Mouse (Mus musculus): Measurements from ENCODE around the gene Shank2. TPM values are rescaled to one million over a fixed set of nuclear protein-coding genes. Genes with fewer than 3 reads are reported as not detected.

Gene Shank2
- polyA plus RNA-seq, 1 experiment from 2014 or later: 0.39 TPM

- WGBS: 92% methylated on average over 10 of the region's 10 CpGs
These were observed 323.9 kb downstream of the Shank2 start for GRCm38 (mm10) chr7:144325603-144326002.

DNA sequence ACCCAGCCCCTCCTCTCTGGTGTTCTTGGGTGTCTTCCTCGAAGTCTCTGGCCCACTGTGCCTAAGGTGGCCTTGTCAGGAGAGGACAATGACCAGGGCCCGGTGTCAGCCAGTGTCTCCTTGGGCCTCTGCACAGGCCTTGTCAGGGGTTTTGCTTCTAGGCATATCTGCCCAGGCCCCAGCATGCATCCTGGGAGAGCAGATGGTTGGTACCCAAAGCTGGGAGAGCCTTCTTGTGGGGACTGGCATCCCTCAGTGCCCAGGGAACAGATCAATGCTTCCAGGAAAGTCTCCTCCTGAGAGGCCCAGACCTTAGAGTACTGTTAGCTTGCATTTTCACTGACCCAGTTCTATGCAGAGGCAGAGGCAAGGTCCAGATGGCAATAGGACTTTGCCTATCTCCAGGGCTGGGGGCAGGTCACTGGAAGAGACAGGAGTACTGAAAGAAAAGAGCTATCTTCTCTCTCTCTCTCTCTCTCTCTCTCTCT, 327.7 kb downstream of the Shank2 start:
- no peaks in the 10 kb centered on the region for H3K9me3 ChIP-seq (replicated peaks)
- H3K27ac ChIP-seq: no peak overlapping the region
- H3K4me1 ChIP-seq: no peaks in the 10 kb centered on the region
- WGBS: 80% methylated on average over 2 of the region's 2 CpGs
- H3K27me3 ChIP-seq (ENCODE audit: low read depth, poor library complexity, severe bottlenecking): no peaks in the 10 kb centered on the region
- no peak overlapping the region for H3K4me3 ChIP-seq
- no peak for DNase-seq (ENCODE audit: low spot score)
- no peaks in the 10 kb centered on the region for H3K36me3 ChIP-seq

More at GRCm38 (mm10) chr7:144325603-144326002, 323.9 kb downstream of the Shank2 start:
- Histone ChIP-seq H3K4me1 (no peaks in the 10 kb centered on the region), H3K4me3 (no peak overlapping the region), H3K27me3 (ENCODE audit: low read depth, poor library complexity, severe bottlenecking) (no peaks in the 10 kb centered on the region), H3K36me3 (no peaks in the 10 kb centered on the region), H3K27ac (no peak overlapping the region), H3K9me3 (replicated peaks) (no peaks in the 10 kb centered on the region)
- no peak for DNase-seq (ENCODE audit: low spot score)

DNA sequence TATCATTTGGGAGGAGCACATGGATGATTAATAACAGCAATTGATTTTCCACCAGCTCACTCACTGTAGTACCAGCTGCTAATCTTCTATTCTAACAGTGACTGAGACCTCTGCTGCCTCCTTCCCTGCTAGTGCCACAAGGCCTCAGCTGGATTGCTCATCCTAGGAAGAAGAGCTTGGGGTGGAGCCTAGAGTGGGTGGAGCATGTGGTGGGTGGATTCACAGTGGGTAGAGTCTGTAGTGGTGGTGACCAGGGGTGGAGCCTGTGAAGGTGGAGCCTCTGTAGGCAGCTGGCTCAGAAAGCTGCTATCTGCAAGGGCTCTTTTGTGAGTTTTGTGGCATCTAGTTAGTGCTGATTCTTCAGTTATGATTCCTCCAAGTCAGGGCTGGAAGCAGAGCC, 334.9 kb downstream of the Shank2 start:
- no peak overlapping the region for H3K4me3 ChIP-seq
- no peak overlapping the region for H3K27ac ChIP-seq
- no peak for DNase-seq (ENCODE audit: low spot score)
- H3K36me3 ChIP-seq: no peaks in the 10 kb centered on the region
- H3K27me3 ChIP-seq (ENCODE audit: low read depth, poor library complexity, severe bottlenecking): no peaks in the 10 kb centered on the region
- no peaks in the 10 kb centered on the region for H3K9me3 ChIP-seq (replicated peaks)
- H3K4me1 ChIP-seq: no peaks in the 10 kb centered on the region

- Histone ChIP-seq H3K27ac (no peak overlapping the region), H3K36me3 (no peaks in the 10 kb centered on the region), H3K4me3 (no peak overlapping the region), H3K27me3 (ENCODE audit: low read depth, poor library complexity, severe bottlenecking) (no peaks in the 10 kb centered on the region), H3K9me3 (replicated peaks) (no peaks in the 10 kb centered on the region), H3K4me1 (no peaks in the 10 kb centered on the region)
- 93% methylated on average over 5 of the region's 5 CpGs for WGBS
- no peak for DNase-seq (ENCODE audit: low spot score)
These were observed 337.0 kb downstream of the Shank2 start for GRCm38 (mm10) chr7:144338694-144339093.

- Histone ChIP-seq H3K4me3 (no peak overlapping the region), H3K4me1 (no peaks in the 10 kb centered on the region), H3K27me3 (ENCODE audit: low read depth, poor library complexity, severe bottlenecking) (no peaks in the 10 kb centered on the region), H3K9me3 (replicated peaks) (no peaks in the 10 kb centered on the region), H3K27ac (no peak overlapping the region), H3K36me3 (no peaks in the 10 kb centered on the region)
- 88% methylated on average over 6 of the region's 6 CpGs for WGBS
- DNase-seq (ENCODE audit: low spot score): no peak
These were observed 338.6 kb downstream of the Shank2 start for GRCm38 (mm10) chr7:144340376-144340775.

DNA sequence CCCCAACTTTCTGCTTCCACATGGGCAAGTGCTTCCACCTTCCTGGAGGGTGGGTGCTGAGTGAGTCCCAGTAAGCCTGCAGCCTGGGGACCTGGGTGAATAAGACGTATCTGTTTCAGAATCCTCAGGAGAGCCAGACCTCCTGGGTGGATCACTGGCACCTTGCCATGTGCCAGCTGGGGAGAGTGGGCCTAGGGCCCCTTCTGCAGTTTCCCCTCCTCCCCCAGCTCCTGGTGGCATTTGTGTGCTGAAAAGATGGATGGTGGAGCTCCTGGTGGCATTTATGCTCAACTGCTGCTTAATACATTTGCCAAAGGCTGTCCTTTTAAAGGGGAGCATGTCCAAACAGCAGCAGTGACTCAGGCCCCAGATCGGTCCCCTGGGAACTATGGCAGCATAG, 364.4 kb downstream of the Shank2 start:
- Histone ChIP-seq H3K4me1 (peaks cover 7% of the 10 kb centered on the region; the same call in 1 of the 2 replicates), H3K27ac (no peak overlapping the region), H3K36me3 (no peaks in the 10 kb centered on the region), H3K27me3 (ENCODE audit: low read depth, poor library complexity, severe bottlenecking) (no peaks in the 10 kb centered on the region), H3K4me3 (no peak overlapping the region), H3K9me3 (replicated peaks) (no peaks in the 10 kb centered on the region)
- no peak for DNase-seq (ENCODE audit: low spot score)
- 81% methylated on average over 2 of the region's 2 CpGs for WGBS

- Histone ChIP-seq H3K36me3 (no peaks in the 10 kb centered on the region), H3K9me3 (replicated peaks) (0 out of 2 replicates have a peak, but pooled peaks cover 1% of the 10 kb centered on the region), H3K4me3 (no peak overlapping the region), H3K27ac (no peak overlapping the region), H3K27me3 (ENCODE audit: low read depth, poor library complexity, severe bottlenecking) (no peaks in the 10 kb centered on the region), H3K4me1 (peaks cover 7% of the 10 kb centered on the region; the same call in 1 of the 2 replicates)
- DNase-seq (ENCODE audit: low spot score): no peak
- WGBS: 91% methylated on average over 8 of the region's 8 CpGs
These were observed 371.3 kb downstream of the Shank2 start for GRCm38 (mm10) chr7:144373059-144373458.

DNA sequence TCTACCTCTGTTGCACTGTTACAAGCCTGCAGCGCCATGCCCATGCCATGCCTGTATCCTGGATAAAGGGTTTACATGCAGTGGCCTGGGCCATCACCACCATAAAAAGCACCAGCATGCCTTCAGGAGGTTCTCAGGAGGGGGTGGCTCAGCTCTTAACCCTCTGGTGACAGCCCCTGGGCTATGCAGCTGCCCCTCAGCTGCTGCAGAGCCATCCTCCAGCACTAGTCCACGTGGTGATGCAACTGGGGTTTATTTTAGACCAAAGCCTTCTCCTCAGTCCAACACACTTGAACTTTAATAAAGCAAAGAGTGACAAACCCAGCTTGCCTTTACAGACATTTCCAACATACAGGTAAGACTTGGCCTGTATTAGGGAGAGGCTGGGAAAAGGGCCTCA, 373.8 kb downstream of the Shank2 start:
- peaks cover 4% of the 10 kb centered on the region; the same call in 1 of the 2 replicates for H3K4me1 ChIP-seq
- DNase-seq (ENCODE audit: low spot score): no peak
- no peaks in the 10 kb centered on the region for H3K27me3 ChIP-seq (ENCODE audit: low read depth, poor library complexity, severe bottlenecking)
- H3K27ac ChIP-seq: no peak overlapping the region
- H3K4me3 ChIP-seq: no peak overlapping the region
- 0 out of 2 replicates have a peak, but pooled peaks cover 1% of the 10 kb centered on the region for H3K9me3 ChIP-seq (replicated peaks)
- 80% methylated on average over 2 of the region's 2 CpGs for WGBS
- H3K36me3 ChIP-seq: no peaks in the 10 kb centered on the region

- H3K27ac ChIP-seq: no peak overlapping the region
These were observed 376.5 kb downstream of the Shank2 start for GRCm38 (mm10) chr7:144378254-144378653.

DNA sequence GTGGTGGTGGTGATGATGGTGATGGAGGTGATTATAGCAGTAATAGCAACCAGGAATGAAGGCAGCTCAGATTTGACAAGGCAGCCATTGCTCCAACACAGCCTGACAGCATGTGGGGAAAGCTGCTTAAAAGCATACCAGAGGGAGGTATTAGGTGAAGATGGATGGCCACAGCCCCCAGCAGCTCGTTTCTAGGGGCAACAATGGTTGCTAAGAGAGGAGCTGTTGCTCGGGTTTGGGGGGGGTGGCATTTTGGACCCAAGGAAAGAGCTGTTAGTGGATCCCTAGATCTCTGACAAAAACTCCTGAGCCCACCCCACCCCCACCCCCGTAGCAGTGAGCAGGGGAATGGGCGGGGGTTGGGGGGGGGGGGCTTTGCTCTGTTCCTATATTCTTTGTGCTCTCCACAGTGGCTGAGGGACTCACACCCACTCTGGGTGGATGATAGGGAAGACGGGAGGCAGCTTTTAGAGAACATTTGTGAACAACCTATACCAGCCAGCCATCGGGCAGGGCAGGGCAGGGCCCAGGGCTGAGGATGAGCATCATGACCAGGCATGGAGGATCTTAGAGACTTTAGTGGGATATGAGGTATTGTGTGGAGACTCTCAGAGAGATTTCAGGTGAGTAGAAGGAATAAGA, 377.6 kb downstream of the Shank2 start:
- no peak for DNase-seq (ENCODE audit: low spot score)
- H3K27me3 ChIP-seq (ENCODE audit: low read depth, poor library complexity, severe bottlenecking): no peaks in the 10 kb centered on the region
- no peaks in the 10 kb centered on the region for H3K9me3 ChIP-seq (replicated peaks)
- H3K4me1 ChIP-seq: peaks cover 4% of the 10 kb centered on the region; the same call in 1 of the 2 replicates
- H3K27ac ChIP-seq: no peak overlapping the region
- WGBS: 63% methylated on average over 6 of the region's 6 CpGs
- no peak overlapping the region for H3K4me3 ChIP-seq
- H3K36me3 ChIP-seq: no peaks in the 10 kb centered on the region

More at GRCm38 (mm10) chr7:144378254-144378653, 376.5 kb downstream of the Shank2 start:
- Histone ChIP-seq H3K36me3 (no peaks in the 10 kb centered on the region), H3K9me3 (replicated peaks) (no peaks in the 10 kb centered on the region), H3K27me3 (ENCODE audit: low read depth, poor library complexity, severe bottlenecking) (no peaks in the 10 kb centered on the region), H3K4me1 (peaks cover 4% of the 10 kb centered on the region; the same call in 1 of the 2 replicates), H3K4me3 (no peak overlapping the region)
- DNase-seq (ENCODE audit: low spot score): no peak
- 66% methylated on average over 4 of the region's 4 CpGs for WGBS

DNA sequence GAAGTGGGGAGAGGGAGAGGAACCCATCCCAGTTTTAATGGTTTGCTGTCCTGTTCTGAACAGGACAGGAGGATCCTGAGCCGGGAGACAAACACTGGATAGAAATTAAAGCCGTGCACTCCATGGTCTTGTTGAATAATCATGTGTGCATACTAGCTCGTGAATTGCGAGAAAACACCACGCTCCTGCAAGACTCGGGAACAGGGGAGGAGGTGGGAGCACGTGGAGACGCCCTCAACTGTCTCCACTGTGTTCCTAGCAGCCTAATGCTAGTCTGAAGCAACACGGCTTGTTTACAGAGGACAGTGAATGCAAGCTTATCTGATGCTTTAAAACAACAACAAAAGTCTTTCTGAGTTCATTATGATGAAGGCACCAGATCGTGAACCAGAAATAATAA, 379.9 kb downstream of the Shank2 start:
- H3K27ac ChIP-seq: no peak overlapping the region
- no peaks in the 10 kb centered on the region for H3K27me3 ChIP-seq (ENCODE audit: low read depth, poor library complexity, severe bottlenecking)
- no peaks in the 10 kb centered on the region for H3K9me3 ChIP-seq (replicated peaks)
- DNase-seq (ENCODE audit: low spot score): no peak
- peaks cover 4% of the 10 kb centered on the region; the same call in 1 of the 2 replicates for H3K4me1 ChIP-seq
- H3K4me3 ChIP-seq: no peak overlapping the region
- H3K36me3 ChIP-seq: no peaks in the 10 kb centered on the region
- 77% methylated on average over 10 of the region's 10 CpGs for WGBS

DNA sequence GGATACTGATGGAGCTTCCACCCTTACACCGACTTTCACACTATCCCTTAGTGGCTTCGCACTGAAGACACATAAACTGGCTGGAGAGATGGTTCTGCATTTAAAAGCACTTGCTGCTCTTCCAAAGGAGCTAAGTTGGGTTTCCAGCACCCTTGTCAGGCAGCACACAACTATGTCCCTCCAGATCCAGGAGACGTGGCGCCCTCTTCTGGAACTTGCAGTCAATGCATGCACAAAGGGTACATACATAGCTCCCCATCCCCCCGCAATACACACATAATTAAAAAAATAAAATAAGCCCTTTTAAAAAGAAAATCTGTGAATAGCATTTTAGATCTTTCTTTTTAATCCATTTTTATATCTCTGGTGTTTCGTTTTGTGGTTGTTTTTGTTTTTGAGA, 385.8 kb downstream of the Shank2 start:
- Histone ChIP-seq H3K9me3 (replicated peaks) (no peaks in the 10 kb centered on the region), H3K36me3 (no peaks in the 10 kb centered on the region), H3K27me3 (ENCODE audit: low read depth, poor library complexity, severe bottlenecking) (no peaks in the 10 kb centered on the region), H3K4me1 (0 out of 2 replicates have a peak, but pooled peaks cover 6% of the 10 kb centered on the region), H3K27ac (no peak overlapping the region), H3K4me3 (no peak overlapping the region)
- DNase-seq (ENCODE audit: low spot score): no peak
- WGBS: 93% methylated on average over 6 of the region's 6 CpGs

DNA sequence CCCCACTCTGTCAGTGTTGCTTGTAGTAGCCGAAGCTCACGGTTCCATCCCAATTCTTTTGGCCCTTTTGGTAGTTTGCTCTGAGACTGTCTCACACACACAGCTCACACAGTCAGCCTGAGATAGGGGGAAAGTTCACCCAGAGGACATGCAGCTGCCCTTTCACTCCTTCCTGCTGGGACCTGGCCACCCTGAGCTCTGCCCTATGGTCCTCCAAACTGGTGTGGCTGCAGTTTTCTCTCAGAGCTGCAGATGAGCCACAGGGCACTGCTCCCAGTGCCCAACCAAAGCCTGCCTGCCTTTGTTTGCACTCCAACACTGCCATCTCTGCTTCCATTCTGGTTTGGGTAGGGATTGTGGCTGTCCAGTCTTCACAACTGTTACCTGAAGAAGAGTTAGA, 388.0 kb downstream of the Shank2 start:
- Histone ChIP-seq H3K4me3 (no peak overlapping the region), H3K4me1 (0 out of 2 replicates have a peak, but pooled peaks cover 6% of the 10 kb centered on the region), H3K36me3 (no peaks in the 10 kb centered on the region), H3K9me3 (replicated peaks) (no peaks in the 10 kb centered on the region), H3K27me3 (ENCODE audit: low read depth, poor library complexity, severe bottlenecking) (no peaks in the 10 kb centered on the region), H3K27ac (no peak overlapping the region)
- no peak for DNase-seq (ENCODE audit: low spot score)
- WGBS: 91% methylated on average over 2 of the region's 2 CpGs
